Mouse (Mus musculus) heart, embryonic 11.5 days (tissue): ENCODE results near the gene Thsd4. TPM values are rescaled to one million over a fixed set of nuclear protein-coding genes. Genes with fewer than 3 reads are reported as not detected.
A peak's percentile ranks its signal among the peaks of the same experiment; 100 is the strongest.
"Not testable (repeated sequence)": the region's sequence is repeated elsewhere in the genome, so short reads cannot be mapped to it uniquely, and the experiment has no call there.

Source experiments
- ATAC-seq: fragments of 200-750 bp; cut with Nextera tagmentation; replicated peaks from 2 replicates; pipeline ENCODE4 v1.8.0; 2017; ENCODE audit warnings: moderate library complexity; ENCODE audit not compliant: insufficient number of reproducible peaks, low FRiP score, low TSS enrichment
- H3K27ac ChIP-seq: fragments of 300-500 bp; sonication (generic); 2 replicates; pipeline ENCODE4 v1.5.1; 2014; ENCODE audit warnings: mild to moderate bottlenecking, low read depth, low read length
- H3K27me3 ChIP-seq: fragments of 300-500 bp; sonication (generic); 2 replicates; pipeline ENCODE4 v1.6.1; 2014; ENCODE audit warnings: mild to moderate bottlenecking, low read length, mixed read lengths; ENCODE audit not compliant: control insufficient read depth, insufficient read depth
- H3K36me3 ChIP-seq: fragments of 300-500 bp; sonication (generic); 2 replicates; pipeline ENCODE4 v1.6.1; 2014; ENCODE audit warnings: mild to moderate bottlenecking, low read length, moderate library complexity, mixed read lengths; ENCODE audit not compliant: control insufficient read depth, insufficient read depth
- H3K4me1 ChIP-seq: fragments of 300-500 bp; sonication (generic); 2 replicates; pipeline ENCODE4 v1.6.1; 2014; ENCODE audit warnings: low read length; ENCODE audit not compliant: control insufficient read depth, insufficient read depth
- H3K4me2 ChIP-seq: fragments of 300-500 bp; sonication (generic); 2 replicates; pipeline ENCODE4 v1.6.1; 2014; ENCODE audit warnings: mild to moderate bottlenecking, moderate library complexity
- H3K4me3 ChIP-seq: fragments of 300-500 bp; sonication (generic); 2 replicates; pipeline ENCODE4 v1.5.1; 2014; ENCODE audit warnings: low read depth, low read length
- H3K9ac ChIP-seq: fragments of 300-500 bp; sonication (generic); 2 replicates; pipeline ENCODE4 v1.6.1; 2014; ENCODE audit warnings: mild to moderate bottlenecking, low read depth, low read length, moderate library complexity
- H3K9me3 ChIP-seq: fragments of 300-500 bp; sonication (generic); replicated peaks from 2 replicates; pipeline ENCODE4 v1.6.1; 2016; ENCODE audit warnings: low read length; ENCODE audit not compliant: control insufficient read depth
- WGBS: fragments of 180-500 bp; shearing (Covaris S2); extraction: QIAGEN DNeasy Blood & Tissue Kit; methylation state at CpG from one replicate; pipeline ENCODE4 v1.1.7; 2014; ENCODE audit not compliant: insufficient replicate concordance; 5-methylcytosine and 5-hydroxymethylcytosine counted together
- polyA plus RNA-seq: library from polyadenylated mRNA; unstranded; fragments of >200 nt; fragmentation: Nextera tagmentation; extraction: Ambion mirVana; gene quantifications from 2 replicates; pipeline ENCODE4 v1.2.1, GENCODE M21; 2014

The Thsd4 gene
- polyA plus RNA-seq, 1 experiment from 2014 or later: 14.6 TPM

GRCm38 (mm10) chr9:59959276-59959675 lies 562.6 kb downstream of the Thsd4 start:
- ATAC-seq: no peak
- 2% methylated on average over 8 of the region's 8 CpGs for WGBS
- no peaks in the 10 kb centered on the region for H3K27me3 ChIP-seq
- no peak overlapping the region for H3K4me2 ChIP-seq
- no peak overlapping the region for H3K9ac ChIP-seq
- no peak overlapping the region for H3K27ac ChIP-seq
- no peaks in the 10 kb centered on the region for H3K36me3 ChIP-seq
- H3K4me1 ChIP-seq: peaks cover 4% of the 10 kb centered on the region; the same call in 1 of the 2 replicates
- H3K9me3 ChIP-seq: no peaks in the 10 kb centered on the region
- no peak overlapping the region for H3K4me3 ChIP-seq

DNA sequence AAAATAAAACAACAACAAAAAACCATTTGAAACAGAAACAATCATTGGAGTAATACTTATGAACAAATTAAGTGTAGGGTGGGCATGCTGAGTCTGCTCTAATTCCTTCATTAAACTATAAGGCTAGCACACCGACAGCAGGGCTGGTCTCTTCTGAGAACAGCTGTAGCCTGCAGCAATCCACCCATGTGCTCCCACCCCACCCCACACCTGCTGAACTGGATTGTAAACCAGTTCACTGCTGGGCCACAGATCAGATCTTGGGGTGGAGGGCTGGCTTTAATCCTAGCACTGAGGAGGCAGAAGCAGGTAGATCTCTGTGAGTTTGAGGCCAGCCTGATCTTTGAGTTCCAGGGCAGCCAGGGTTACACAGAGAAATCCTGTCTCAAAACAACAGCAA lies 563.7 kb downstream of the Thsd4 start:
- H3K36me3 ChIP-seq, H3K27me3 ChIP-seq, ATAC-seq, H3K9ac ChIP-seq, H3K27ac ChIP-seq, H3K4me1 ChIP-seq, H3K9me3 ChIP-seq, H3K4me2 ChIP-seq, H3K4me3 ChIP-seq: not testable (repeated sequence)
- 69% methylated on average over 1 of the region's 1 CpGs for WGBS

GRCm38 (mm10) chr9:59956496-59956895 lies 565.4 kb downstream of the Thsd4 start:
- H3K9ac ChIP-seq: no peak overlapping the region
- H3K27me3 ChIP-seq: no peaks in the 10 kb centered on the region
- H3K4me2 ChIP-seq: 0 out of 2 replicates have a peak overlapping the region, but pooled peaks have one; percentile 6
- peaks cover 8% of the 10 kb centered on the region; the same call in 1 of the 2 replicates for H3K4me1 ChIP-seq
- no peak overlapping the region for H3K27ac ChIP-seq
- no peak for ATAC-seq
- 41% methylated on average over 6 of the region's 6 CpGs for WGBS
- H3K36me3 ChIP-seq: no peaks in the 10 kb centered on the region
- H3K9me3 ChIP-seq: no peaks in the 10 kb centered on the region
- H3K4me3 ChIP-seq: no peak overlapping the region

- Histone ChIP-seq H3K36me3 (no peaks in the 10 kb centered on the region), H3K4me3 (no peak overlapping the region), H3K9ac (no peak overlapping the region), H3K27ac (peak overlapping the region; percentile 59; the same call in 1 of the 2 replicates), H3K4me1 (peaks cover 8% of the 10 kb centered on the region; the same call in 1 of the 2 replicates), H3K4me2 (no peak overlapping the region; the same call in 1 of the 2 replicates), H3K27me3 (no peaks in the 10 kb centered on the region), H3K9me3 (no peaks in the 10 kb centered on the region)
- WGBS: 40% methylated on average over 6 of the region's 6 CpGs
- ATAC-seq: no peak
Measured at GRCm38 (mm10) chr9:59955692-59956091, 566.2 kb downstream of the Thsd4 start.

- Histone ChIP-seq H3K4me2 (no peak overlapping the region), H3K9ac (no peak overlapping the region), H3K4me3 (no peak overlapping the region), H3K4me1 (peaks cover 8% of the 10 kb centered on the region; the same call in 1 of the 2 replicates), H3K36me3 (no peaks in the 10 kb centered on the region), H3K27me3 (no peaks in the 10 kb centered on the region), H3K27ac (no peak overlapping the region), H3K9me3 (no peaks in the 10 kb centered on the region)
- no peak for ATAC-seq
- WGBS: 60% methylated on average over 3 of the region's 3 CpGs
Measured at GRCm38 (mm10) chr9:59955199-59955598, 566.6 kb downstream of the Thsd4 start.

DNA sequence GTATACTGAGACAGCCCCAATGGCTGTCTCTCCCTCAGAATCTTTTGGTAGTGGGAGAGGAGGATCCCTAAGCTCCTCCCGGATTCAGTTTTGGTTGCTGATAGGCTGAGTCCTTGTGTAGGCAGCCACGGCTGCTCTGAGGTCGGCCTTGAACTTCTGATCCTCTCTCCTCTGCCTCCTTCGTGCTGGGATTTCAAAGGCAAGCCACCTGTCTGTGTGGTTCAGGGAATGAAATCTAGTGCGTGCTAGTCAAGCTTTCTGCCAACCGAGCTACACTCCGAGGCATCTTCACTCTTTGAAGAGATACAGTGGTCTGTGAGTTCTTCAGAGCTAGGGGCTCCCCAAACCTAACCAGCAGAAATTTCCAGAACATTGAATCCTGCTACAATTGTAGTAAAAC lies 568.3 kb downstream of the Thsd4 start:
- Histone ChIP-seq H3K9ac (no peak overlapping the region), H3K9me3 (no peaks in the 10 kb centered on the region), H3K4me1 (peaks cover 8% of the 10 kb centered on the region; the same call in 1 of the 2 replicates), H3K4me3 (no peak overlapping the region), H3K4me2 (no peak overlapping the region), H3K27ac (no peak overlapping the region), H3K36me3 (no peaks in the 10 kb centered on the region), H3K27me3 (no peaks in the 10 kb centered on the region)
- ATAC-seq: no peak
- WGBS: 72% methylated on average over 7 of the region's 7 CpGs

DNA sequence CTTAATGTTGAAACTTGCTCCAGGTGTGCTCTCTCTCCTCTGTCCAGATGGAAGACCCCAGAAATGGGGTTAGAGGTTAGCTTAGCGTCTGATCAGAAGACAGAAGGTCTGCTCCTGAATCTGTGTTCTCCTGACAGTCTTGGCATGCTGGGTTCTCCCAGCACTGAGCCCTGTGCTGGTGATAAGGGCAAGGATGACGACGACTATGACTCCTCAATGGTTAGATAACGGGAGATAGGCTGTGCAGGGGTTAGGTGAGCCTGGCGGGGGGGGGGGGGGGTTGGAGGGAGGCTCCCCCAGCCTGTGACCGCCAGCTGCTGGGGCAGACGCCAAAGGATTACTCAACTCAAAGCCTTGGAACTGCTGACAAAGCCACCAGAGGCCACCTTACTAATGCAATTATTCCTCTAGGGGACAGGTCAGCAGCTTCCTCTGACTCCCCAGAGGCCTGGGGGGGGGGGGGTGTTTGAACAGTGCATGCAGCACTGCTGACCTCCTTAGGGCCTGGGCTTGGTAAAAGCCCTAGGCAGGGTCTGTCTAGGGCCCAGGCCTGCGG lies 569.3 kb downstream of the Thsd4 start:
- no peak for ATAC-seq
- Histone ChIP-seq H3K9ac (no peak overlapping the region), H3K4me2 (no peak overlapping the region), H3K9me3 (no peaks in the 10 kb centered on the region), H3K4me3 (no peak overlapping the region), H3K4me1 (peaks cover 8% of the 10 kb centered on the region; the same call in 1 of the 2 replicates), H3K27me3 (no peaks in the 10 kb centered on the region), H3K27ac (no peak overlapping the region), H3K36me3 (no peaks in the 10 kb centered on the region)
- 24% methylated on average over 7 of the region's 8 CpGs for WGBS

DNA sequence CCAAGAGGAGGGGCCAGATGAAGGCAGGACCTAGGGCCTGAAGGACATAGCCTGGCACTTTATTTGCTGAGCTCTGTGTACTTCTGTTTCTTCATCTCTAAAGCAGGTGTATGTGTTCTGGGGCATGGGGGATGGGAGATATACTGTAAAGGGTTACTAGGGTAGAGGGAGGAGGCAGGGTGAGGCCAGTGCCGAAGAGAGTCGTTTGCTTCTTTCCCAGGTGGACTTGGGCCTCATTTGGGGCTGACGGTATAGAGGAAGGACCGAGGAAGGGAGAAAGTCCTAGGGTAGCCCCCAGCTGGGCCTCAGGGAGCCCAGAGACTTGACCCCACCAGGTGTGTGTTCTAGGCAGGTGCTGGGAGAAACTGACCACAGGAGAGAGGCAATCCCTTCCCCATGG lies 569.9 kb downstream of the Thsd4 start:
- 76% methylated on average over 4 of the region's 4 CpGs for WGBS
- Histone ChIP-seq H3K27ac (no peak overlapping the region), H3K9me3 (no peaks in the 10 kb centered on the region), H3K9ac (no peak overlapping the region), H3K4me1 (peaks cover 8% of the 10 kb centered on the region; the same call in 1 of the 2 replicates), H3K27me3 (no peaks in the 10 kb centered on the region), H3K4me3 (no peak overlapping the region), H3K36me3 (no peaks in the 10 kb centered on the region), H3K4me2 (no peak overlapping the region)
- ATAC-seq: no peak
